In the genomic region with DNA sequence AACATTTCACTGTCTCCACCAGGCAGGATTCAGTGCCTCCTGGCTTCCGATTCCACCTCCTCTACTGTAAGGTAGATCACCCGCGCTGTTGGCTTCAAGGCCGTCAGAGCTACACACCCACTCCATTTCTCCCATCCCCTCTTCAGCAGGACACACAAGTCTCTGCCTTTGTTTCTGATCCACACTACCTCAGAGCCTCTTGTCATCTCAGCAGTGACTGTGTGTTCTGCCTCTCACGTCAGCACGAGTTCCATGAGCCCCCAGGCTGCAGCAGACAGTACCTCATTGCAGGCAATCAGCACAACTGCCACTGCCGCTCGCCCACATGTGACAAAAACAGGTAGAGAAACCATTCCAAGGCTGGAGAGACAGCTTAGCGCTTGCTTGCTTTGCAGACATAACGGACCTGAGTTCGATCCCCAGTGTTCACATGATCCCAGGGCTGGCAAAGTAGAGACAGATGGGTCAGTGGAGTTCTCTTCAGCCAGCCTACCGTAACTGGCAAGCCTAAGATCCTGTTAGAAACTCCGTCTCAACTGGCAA, we compare ENCODE assay signal across 17 mouse cellular contexts. TPM values are rescaled to one million over a fixed set of nuclear protein-coding genes. Genes with fewer than 3 reads are reported as not detected.
DNase-seq lines count a peak whose midpoint lies in the region; ATAC-seq and TF ChIP-seq lines count a peak whose summit lies in the region.
"Had no signal": no experiment of that assay in that cellular context is flagged by ENCODE, and none has a peak within 500 bp of the region (broad histone marks: within the 10 kb centered on the region; RNA-seq: fewer than 3 reads in every experiment).

No protein-coding gene starts in this region.

- 0 out of 2 replicates have a peak overlapping the region, but pooled peaks have one; percentile 3 for H3K4me3 ChIP-seq in E14TG2a.4 (replicated peaks; ENCODE audit: low read length)
- no peak overlapping the region for H3K4me3 ChIP-seq in hindbrain, embryonic 16.5 days (ENCODE audit: low read length)
- no peak overlapping the region for H3K4me3 ChIP-seq in midbrain, embryonic 15.5 days
- H3K4me3 ChIP-seq: embryonic facial prominence, embryonic 10.5 days; heart, embryonic 10.5 days; stomach, embryonic 15.5 days had no signal

- H3K4me1 ChIP-seq in E14TG2a.4 (replicated peaks; ENCODE audit: low read depth, low read length): peaks cover 23% of the 10 kb centered on the region
- no peaks in the 10 kb centered on the region for H3K4me1 ChIP-seq in hindbrain, embryonic 16.5 days (ENCODE audit: control insufficient read depth, insufficient read depth, low read depth, low read length)
- peaks cover 3% of the 10 kb centered on the region; the same call in 1 of the 2 replicates for H3K4me1 ChIP-seq in midbrain, embryonic 15.5 days
- H3K4me1 ChIP-seq: stomach, embryonic 15.5 days had no signal

- 0 out of 2 replicates have a peak overlapping the region, but pooled peaks have one; percentile 10 for H3K4me2 ChIP-seq in hindbrain, embryonic 16.5 days (ENCODE audit: low read length)
- H3K4me2 ChIP-seq in midbrain, embryonic 15.5 days: 0 out of 2 replicates have a peak overlapping the region, but pooled peaks have one; percentile 4
- H3K4me2 ChIP-seq: stomach, embryonic 15.5 days had no signal

- H3K9me3 ChIP-seq in E14TG2a.4 (ENCODE audit: low read length): no peaks in the 10 kb centered on the region
- H3K9me3 ChIP-seq in hindbrain, embryonic 16.5 days (ENCODE audit: control insufficient read depth, low read length): no peaks in the 10 kb centered on the region
- no peaks in the 10 kb centered on the region for H3K9me3 ChIP-seq in midbrain, embryonic 15.5 days
- H3K9me3 ChIP-seq: embryonic facial prominence, embryonic 10.5 days; G1E; heart, embryonic 10.5 days; stomach, embryonic 15.5 days had no signal

- no peak for DNase-seq in frontal cortex, postnatal 25 days (ENCODE audit: low spot score in 2 of 2)
- no peak for DNase-seq in kidney, adult 8-10 months
- DNase-seq in cerebellum, adult 11-12 months: no peak
- DNase-seq in cerebellum, adult 11 months: no peak
- DNase-seq: cerebellum, adult 9-10 months; heart, postnatal 4 days; kidney, adult 9 months; lung, adult 18-20 months had no signal

- no peaks in the 10 kb centered on the region for H3K36me3 ChIP-seq in E14TG2a.4 (ENCODE audit: insufficient read depth, low read length)
- H3K36me3 ChIP-seq in hindbrain, embryonic 16.5 days (ENCODE audit: control insufficient read depth, insufficient read depth, low read length): no peaks in the 10 kb centered on the region
- H3K36me3 ChIP-seq in midbrain, embryonic 15.5 days (replicated peaks): no peaks in the 10 kb centered on the region
- H3K36me3 ChIP-seq: embryonic facial prominence, embryonic 10.5 days; G1E; heart, embryonic 10.5 days; stomach, embryonic 15.5 days had no signal

- peaks cover 15% of the 10 kb centered on the region for H3K27me3 ChIP-seq in E14TG2a.4 (ENCODE audit: insufficient read depth, low read length)
- H3K27me3 ChIP-seq in hindbrain, embryonic 16.5 days (replicated peaks; ENCODE audit: control insufficient read depth, insufficient read depth, low read length): no peaks in the 10 kb centered on the region
- no peaks in the 10 kb centered on the region for H3K27me3 ChIP-seq in midbrain, embryonic 15.5 days (replicated peaks)
- H3K27me3 ChIP-seq: stomach, embryonic 15.5 days had no signal

- WGBS in hindbrain, embryonic 16.5 days: 86% methylated on average over 13 of the region's 13 CpGs
- WGBS in midbrain, embryonic 15.5 days: 82% methylated on average over 13 of the region's 13 CpGs

- no peak for TF ChIP-seq CTCF in E14TG2a.4 (conservative IDR thresholded peaks at IDR 0.05; ENCODE audit: low read length)

- ATAC-seq in frontal cortex, adult (ENCODE audit: low TSS enrichment): peak; percentile 72; the same call in 1 of the 2 replicates
- no peak; the same call in 1 of the 2 replicates for ATAC-seq in hindbrain, embryonic 16.5 days
- no peak; the same call in 1 of the 2 replicates for ATAC-seq in midbrain, embryonic 15.5 days (replicated peaks)
- ATAC-seq: activated CD4-positive, CD25-positive, alpha-beta regulatory T cell, adult 4 months had no signal

- peak overlapping the region; percentile 59 for H3K27ac ChIP-seq in hindbrain, embryonic 16.5 days (ENCODE audit: low read depth, low read length)
- H3K27ac ChIP-seq in midbrain, embryonic 15.5 days: peak overlapping the region; percentile 39
- H3K27ac ChIP-seq: embryonic facial prominence, embryonic 10.5 days; heart, embryonic 10.5 days; stomach, embryonic 15.5 days had no signal

- no peak overlapping the region for H3K9ac ChIP-seq in hindbrain, embryonic 16.5 days (ENCODE audit: low read depth, low read length)
- no peak overlapping the region for H3K9ac ChIP-seq in midbrain, embryonic 15.5 days
- H3K9ac ChIP-seq: stomach, embryonic 15.5 days had no signal

RNA-seq across cellular contexts. Expression of a gene that starts 11.0 kb away (rescaled TPM):
- 39.0 and 40.2 TPM in 2 replicates for polyA plus RNA-seq in hindbrain, embryonic 16.5 days (2015; fragmentation: Nextera tagmentation; extraction: Ambion mirVana)
- 44.8 and 48.4 TPM in 2 replicates for polyA plus RNA-seq in midbrain, embryonic 15.5 days (2015; fragmentation: Nextera tagmentation; extraction: Ambion mirVana)

RNA-seq across cellular contexts. Expression of a gene that starts 39.1 kb away (rescaled TPM):
- 57.8 and 59.0 TPM in 2 replicates for polyA plus RNA-seq in hindbrain, embryonic 16.5 days (2015; fragmentation: Nextera tagmentation; extraction: Ambion mirVana)
- polyA plus RNA-seq in midbrain, embryonic 15.5 days (2015; fragmentation: Nextera tagmentation; extraction: Ambion mirVana): 64.9 and 65.2 TPM in 2 replicates

RNA-seq across cellular contexts. Expression of a gene that starts 50.4 kb away (rescaled TPM):
- polyA plus RNA-seq in hindbrain, embryonic 16.5 days (2015; fragmentation: Nextera tagmentation; extraction: Ambion mirVana): 207 and 212 TPM in 2 replicates
- polyA plus RNA-seq in midbrain, embryonic 15.5 days (2015; fragmentation: Nextera tagmentation; extraction: Ambion mirVana): 175 and 191 TPM in 2 replicates
